Mouse (Mus musculus): ENCODE results near the gene Rbck1.
"Not testable (repeated sequence)": the region's sequence is repeated elsewhere in the genome, so short reads cannot be mapped to it uniquely, and the experiment has no call there.

Rbck1 gene

DNA sequence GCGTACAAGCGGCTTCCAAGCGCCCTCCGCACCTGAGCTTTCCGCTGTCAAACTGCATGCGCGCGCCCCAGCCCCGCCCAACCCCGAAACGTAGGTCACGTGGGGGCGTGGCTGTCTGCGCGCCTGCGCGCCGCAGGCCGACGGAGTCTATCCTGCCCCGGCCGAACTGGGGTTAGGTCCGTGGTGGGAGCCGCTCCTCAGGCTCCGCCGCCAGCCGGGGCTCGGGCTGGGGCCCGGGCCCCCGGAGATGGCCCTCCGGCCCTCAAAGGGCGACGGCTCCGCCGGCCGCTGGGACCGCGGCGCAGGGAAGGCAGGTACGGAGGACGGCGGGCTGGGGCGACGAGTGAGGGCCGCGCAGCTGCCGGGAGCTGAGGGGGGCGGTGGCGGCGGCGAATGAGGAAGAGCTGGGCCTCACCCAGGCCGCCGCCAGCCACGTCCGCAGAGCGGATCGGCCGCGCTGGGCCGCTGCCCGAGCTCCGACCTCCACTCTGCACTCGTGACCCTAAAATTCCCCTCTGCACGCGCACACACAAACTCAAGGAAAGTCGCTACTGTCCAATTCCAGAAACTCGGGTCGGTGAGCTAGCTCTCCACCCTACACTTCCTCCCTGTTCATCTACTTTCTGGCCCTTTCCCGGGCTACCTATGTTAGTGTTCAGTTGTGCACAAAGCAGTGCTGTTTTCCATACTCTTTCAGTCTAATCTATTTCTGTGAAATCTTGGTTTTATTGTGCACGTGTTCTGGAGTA is 38.6 kb downstream of the Rbck1 start, which contains the start of gene Tbc1d20:
Gene Tbc1d20 (plus strand): TSS at position 102 of the 749 bp plus-strand sequence.
- peak; percentile 93 to 96 for DNase-seq

DNA sequence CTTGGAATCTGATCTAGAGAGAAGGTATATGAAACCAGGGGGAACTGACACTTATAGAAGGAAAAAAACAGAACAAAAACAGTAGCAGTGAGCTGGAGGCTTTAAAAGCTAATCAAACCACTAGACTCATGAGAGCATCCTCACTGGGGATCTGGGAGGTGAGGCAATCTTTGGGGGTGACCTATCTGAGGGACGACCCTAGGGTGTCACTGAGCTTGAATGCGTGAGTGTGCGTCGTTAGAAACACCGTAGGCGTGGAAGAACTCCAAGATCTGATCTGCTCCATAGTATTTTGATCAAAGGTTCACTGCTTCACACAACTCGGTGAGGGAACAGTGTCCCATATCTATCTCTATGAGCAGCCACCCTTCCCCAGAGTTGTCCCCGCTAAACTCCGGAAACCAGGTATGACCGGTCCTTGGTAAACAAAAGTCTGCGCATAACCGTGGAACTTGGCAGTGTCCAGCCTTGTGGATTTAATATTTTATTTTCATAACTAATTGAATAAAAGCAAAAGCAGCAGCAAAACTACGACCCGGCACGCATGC is 39.2 kb downstream of the Rbck1 start:
- no peak for DNase-seq

DNA sequence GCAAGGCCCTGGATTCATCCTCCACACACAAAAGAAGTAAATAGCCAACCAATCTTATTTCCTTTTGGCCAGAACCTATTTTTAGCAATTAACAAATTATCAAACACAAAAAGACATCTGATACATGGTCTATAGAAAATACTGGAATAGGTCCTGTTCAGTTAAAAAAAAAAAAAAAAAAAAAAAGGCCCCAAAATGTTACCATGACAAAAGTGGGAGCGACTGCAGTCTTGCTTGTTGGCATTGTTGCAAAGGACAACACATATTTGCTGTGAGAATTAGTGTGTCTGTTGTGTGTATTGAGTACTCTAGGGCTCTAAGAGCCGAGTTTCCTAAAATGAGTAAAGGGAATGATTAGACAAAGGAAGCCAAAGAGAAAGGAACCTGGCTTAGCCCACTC is 40.0 kb downstream of the Rbck1 start:
- no peak for DNase-seq

DNA sequence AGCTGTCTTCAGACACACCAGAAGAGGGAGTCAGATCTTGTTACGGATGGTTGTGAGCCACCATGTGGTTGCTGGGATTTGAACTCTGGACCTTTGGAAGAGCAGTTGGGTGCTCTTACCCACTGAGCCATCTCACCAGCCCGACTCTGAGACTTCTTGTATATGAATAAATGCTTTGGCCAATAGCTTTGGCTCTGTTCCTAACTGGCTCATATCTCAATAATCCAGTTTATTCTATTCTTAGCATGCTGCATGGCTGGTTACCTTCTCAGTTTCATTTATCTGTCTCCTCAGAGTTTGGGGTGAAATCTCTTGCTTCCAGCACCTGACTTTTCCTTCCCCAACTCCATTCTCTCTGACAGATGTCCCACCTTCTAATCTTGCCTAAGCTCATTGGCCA is 42.8 kb downstream of the Rbck1 start:
- DNase-seq: not testable (repeated sequence)

DNA sequence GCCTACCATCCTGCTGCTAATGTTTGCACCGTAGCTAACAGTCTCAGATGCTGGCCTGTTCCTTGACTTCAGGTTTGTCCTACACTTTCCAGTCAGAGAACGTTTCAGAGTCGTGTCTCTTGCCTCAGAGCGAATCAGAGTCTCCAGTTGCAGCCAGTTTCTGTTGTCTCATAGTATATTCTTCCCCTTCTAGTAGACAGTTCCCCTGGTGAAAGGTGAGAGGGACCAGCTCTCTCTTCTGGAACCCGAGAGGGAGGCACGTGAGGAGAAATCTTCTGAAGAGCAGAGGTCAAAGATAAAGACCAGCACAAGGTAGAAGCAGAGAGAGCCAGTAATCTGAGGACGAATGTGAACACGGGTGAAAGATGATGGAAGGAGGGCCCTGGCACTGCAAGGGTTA is 44.4 kb downstream of the Rbck1 start:
- no peak for DNase-seq

DNA sequence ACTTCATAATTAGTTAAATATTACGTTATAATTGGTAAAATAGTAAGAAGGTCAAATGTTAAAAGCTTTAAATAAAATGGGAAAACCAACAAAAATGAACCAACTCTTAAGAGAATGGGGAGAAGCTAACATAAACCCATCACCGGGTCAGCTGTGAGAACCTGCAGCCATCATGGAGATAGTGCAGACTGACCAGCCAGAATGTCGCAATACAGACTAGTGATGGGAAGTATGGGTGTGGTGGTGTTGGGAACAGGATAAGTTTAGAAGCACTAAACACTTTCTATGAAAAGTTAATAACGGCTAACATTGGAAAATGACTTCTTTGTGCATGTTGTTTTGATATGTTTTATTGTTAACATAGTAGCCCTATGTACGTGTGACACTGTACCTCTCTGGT is 44.9 kb downstream of the Rbck1 start:
- DNase-seq: no peak

DNA sequence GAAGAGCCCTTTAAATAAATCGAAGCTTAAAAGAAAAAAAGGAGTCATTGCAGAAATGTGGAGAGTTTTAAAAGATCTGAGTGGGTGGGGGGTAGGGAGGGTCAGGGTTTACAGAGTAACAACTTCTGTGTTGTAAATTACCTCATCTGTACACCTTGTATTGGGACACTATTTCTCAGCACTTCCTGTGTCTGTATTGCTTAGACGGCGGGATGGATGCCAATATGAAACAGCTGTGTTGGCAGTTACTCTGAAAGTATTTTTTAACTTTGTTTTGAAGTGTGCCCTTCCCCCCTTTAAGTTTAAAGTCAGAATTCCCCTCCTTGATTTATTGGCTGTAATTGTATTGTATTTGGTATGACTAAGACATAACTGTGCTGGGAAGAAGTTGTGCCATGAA is 51.0 kb downstream of the Rbck1 start:
- no peak for DNase-seq

DNA sequence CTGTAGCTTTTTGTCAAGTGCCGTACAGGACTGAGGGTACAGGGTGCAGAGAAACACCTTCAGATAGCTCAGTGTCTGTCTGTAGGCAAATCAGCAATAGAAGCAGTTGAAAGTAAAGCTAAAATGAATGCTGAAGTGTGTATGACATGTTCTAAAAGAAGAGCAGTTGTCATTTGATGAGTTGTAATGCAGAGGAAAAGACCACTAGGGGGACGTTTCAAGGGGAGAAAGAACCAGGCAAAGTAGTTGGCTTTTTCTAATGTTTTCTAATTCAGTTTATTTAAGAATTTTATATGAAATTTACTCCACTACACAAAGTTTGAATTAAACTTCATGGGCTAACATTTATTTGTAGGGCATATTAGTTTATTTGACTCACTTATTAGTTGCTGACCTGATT is 58.8 kb downstream of the Rbck1 start:
- DNase-seq: no peak

All from cerebellum, postnatal 25 days (tissue).